Mouse (Mus musculus) cerebellum, adult 9-10 months (tissue): ENCODE data around the gene Cluh.

ENCODE experiments used
- DNase-seq: peaks from one replicate; pipeline ENCODE4 v3.0.0; 2022

The Cluh gene

GRCm38 (mm10) chr11:74649095-74649646 is at the start of gene Cluh:
Gene Cluh, plus strand, starts transcription at chr11:74649495.
- DNase-seq = peak; percentile 96

- DNase-seq = no peak
Observed at GRCm38 (mm10) chr11:74602286-74602685, 47.0 kb upstream of the Cluh start.

GRCm38 (mm10) chr11:74610068-74610467 is 39.2 kb upstream of the Cluh start:
- no peak for DNase-seq

GRCm38 (mm10) chr11:74610545-74611176 is 38.6 kb upstream of the Cluh start, which contains the start of gene Rap1gap2:
Gene Rap1gap2, minus strand, starts transcription at chr11:74610915.
- no peak for DNase-seq

GRCm38 (mm10) chr11:74611437-74611836 is 37.9 kb upstream of the Cluh start:
- no peak for DNase-seq

- no peak for DNase-seq
Observed at GRCm38 (mm10) chr11:74613428-74613827, 35.9 kb upstream of the Cluh start.

- DNase-seq = no peak
Observed at GRCm38 (mm10) chr11:74615571-74615970, 33.7 kb upstream of the Cluh start.

- DNase-seq = peak; percentile 73
Observed at GRCm38 (mm10) chr11:74619201-74619955, 29.9 kb upstream of the Cluh start, which contains the start of gene Ccdc92b. Gene Ccdc92b, plus strand, starts transcription at chr11:74619605.

- no peak for DNase-seq
Observed at GRCm38 (mm10) chr11:74619956-74620300, 29.4 kb upstream of the Cluh start.

GRCm38 (mm10) chr11:74621974-74622669 is 27.2 kb upstream of the Cluh start:
- DNase-seq = no peak

GRCm38 (mm10) chr11:74623693-74624092 is 25.6 kb upstream of the Cluh start:
- DNase-seq = peak; percentile 48

- no peak for DNase-seq
Observed at GRCm38 (mm10) chr11:74625333-74625732, 24.0 kb upstream of the Cluh start.

- DNase-seq = no peak
Observed at GRCm38 (mm10) chr11:74627481-74627880, 21.8 kb upstream of the Cluh start.

GRCm38 (mm10) chr11:74631880-74632789 is 17.2 kb upstream of the Cluh start:
- no peak for DNase-seq

- DNase-seq = peak; percentile 87
Observed at GRCm38 (mm10) chr11:74634490-74635275, 14.6 kb upstream of the Cluh start.

GRCm38 (mm10) chr11:74637486-74637885 is 11.8 kb upstream of the Cluh start:
- no peak for DNase-seq

GRCm38 (mm10) chr11:74637971-74638790 is 11.1 kb upstream of the Cluh start:
- DNase-seq = peak; percentile 85

GRCm38 (mm10) chr11:74638791-74639411 is 10.4 kb upstream of the Cluh start:
- peak; percentile 57 for DNase-seq

- DNase-seq = peak; percentile 34
Observed at GRCm38 (mm10) chr11:74639628-74640027, 9.7 kb upstream of the Cluh start.

- DNase-seq = peak; percentile 29
Observed at GRCm38 (mm10) chr11:74647966-74648365, 1.3 kb upstream of the Cluh start.
